Mouse (Mus musculus) gonadal fat pad, adult 2 months (tissue): Measurements from ENCODE around the gene Klhdc10. TPM values are rescaled to one million over a fixed set of nuclear protein-coding genes. Genes with fewer than 3 reads are reported as not detected.

Experiments
- DNase-seq: peaks from one replicate; pipeline ENCODE4 v3.0.0-alpha.2; 2012; ENCODE audit warnings: low read depth
- polyA plus RNA-seq: library from polyadenylated mRNA; depleted of rRNA; stranded (reverse); fragments of >200 nt; gene quantifications from 2 replicates; pipeline ENCODE4 v1.2.3, GENCODE M21; 2012; rRNA removed

The Klhdc10 gene
- polyA plus RNA-seq, 1 experiment = 34.6 TPM

- DNase-seq = no peak
Measured at GRCm38 (mm10) chr6:30468058-30468457, 66.4 kb downstream of the Klhdc10 start.

- no peak for DNase-seq
Measured at GRCm38 (mm10) chr6:30468684-30469083, 67.0 kb downstream of the Klhdc10 start.

GRCm38 (mm10) chr6:30469370-30469769 lies 67.7 kb downstream of the Klhdc10 start:
- DNase-seq = no peak

- DNase-seq = no peak
Measured at GRCm38 (mm10) chr6:30471706-30472105, 70.0 kb downstream of the Klhdc10 start.

GRCm38 (mm10) chr6:30476025-30476765 lies 74.5 kb downstream of the Klhdc10 start:
- no peak for DNase-seq

- no peak for DNase-seq
Measured at GRCm38 (mm10) chr6:30477210-30477714, 75.6 kb downstream of the Klhdc10 start.

GRCm38 (mm10) chr6:30477784-30478183 lies 76.1 kb downstream of the Klhdc10 start:
- no peak for DNase-seq

- no peak for DNase-seq
Measured at GRCm38 (mm10) chr6:30479418-30479817, 77.8 kb downstream of the Klhdc10 start.

GRCm38 (mm10) chr6:30482908-30483307 lies 81.2 kb downstream of the Klhdc10 start:
- DNase-seq = no peak

GRCm38 (mm10) chr6:30486504-30486903 lies 84.8 kb downstream of the Klhdc10 start:
- DNase-seq = no peak

GRCm38 (mm10) chr6:30499049-30499448 lies 97.4 kb downstream of the Klhdc10 start:
- no peak for DNase-seq

Other genes starting within 250 kb of the Klhdc10 start
- 39.8 and 50.9 TPM in 2 replicates for gene Ube2h, start 97.3 kb upstream of the Klhdc10 start, polyA plus RNA-seq
- 12.1 and 12.5 TPM in 2 replicates for gene Zc3hc1, start 10.8 kb upstream of the Klhdc10 start, polyA plus RNA-seq
- gene Tmem209, start 107.9 kb downstream of the Klhdc10 start, polyA plus RNA-seq = 32.4 and 47.0 TPM in 2 replicates
- gene Ssmem1, start 108.0 kb downstream of the Klhdc10 start, polyA plus RNA-seq = 0.09 and 0.27 TPM in 2 replicates
- gene Cpa2, start 139.7 kb downstream of the Klhdc10 start, polyA plus RNA-seq = 0.63 and 1.3 TPM in 2 replicates
- gene Cpa4, start 166.5 kb downstream of the Klhdc10 start, polyA plus RNA-seq = not detected in 2 replicates
- 0.20 and 0.41 TPM in 2 replicates for gene Cpa5, start 209.1 kb downstream of the Klhdc10 start, polyA plus RNA-seq
- gene Cpa1, start 237.3 kb downstream of the Klhdc10 start, polyA plus RNA-seq = 0.22 and 2.3 TPM in 2 replicates